Mouse (Mus musculus) stomach, postnatal 0 days (tissue): ENCODE data around the gene Htr1d.

Experiments
- CTCF ChIP-seq: IDR thresholded peaks from 2 replicates; pipeline ENCODE4 v1.5.1; 2016; ENCODE audit warnings: antibody characterized with exemption, low read depth, mild to moderate bottlenecking, moderate library complexity
- EP300 ChIP-seq: optimal IDR thresholded peaks from 2 replicates; pipeline ENCODE3; 2016; ENCODE audit warnings: antibody characterized with exemption

- no peak for TF ChIP-seq EP300
- TF ChIP-seq CTCF = no peak
Measured at GRCm38 (mm10) chr4:136476692-136477091, 53.4 kb downstream of the Htr1d start.
